Mouse (Mus musculus): ENCODE data around the gene Tedc2. TPM values are rescaled to one million over a fixed set of nuclear protein-coding genes. Genes with fewer than 3 reads are reported as not detected.

The Tedc2 gene
- polyA plus RNA-seq, 1 experiment from 2014 or later: 12.2 TPM

DNA sequence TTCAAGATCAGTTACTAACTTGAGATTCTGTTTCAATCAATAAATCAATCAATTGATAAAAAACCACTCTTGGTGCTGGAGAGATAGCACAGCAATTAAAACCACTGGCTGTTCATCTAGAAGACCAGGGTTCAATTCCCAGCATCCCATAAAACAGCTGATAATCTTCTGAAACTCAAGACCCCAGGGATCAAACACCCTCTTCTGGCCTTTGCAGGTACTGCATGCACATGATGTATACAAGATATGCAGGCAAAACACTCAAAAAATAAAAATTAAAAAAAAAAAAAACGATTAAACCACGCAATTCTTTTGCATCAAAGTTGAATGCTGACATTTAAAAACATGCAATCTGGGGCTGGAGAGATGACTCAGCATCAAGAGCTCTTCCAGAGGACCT lies 28.0 kb upstream of the Tedc2 start:
- peaks cover 8% of the 10 kb centered on the region for H3K9me3 ChIP-seq (ENCODE audit: low read length)
- H3K9ac ChIP-seq (replicated peaks; ENCODE audit: low read length): no peak overlapping the region
- peaks cover 47% of the 10 kb centered on the region for H3K36me3 ChIP-seq (ENCODE audit: insufficient read depth, low read length)
- H3K4me1 ChIP-seq (ENCODE audit: insufficient read depth, low read length): peaks cover 12% of the 10 kb centered on the region
- no peak overlapping the region for H3K27ac ChIP-seq (ENCODE audit: low read length)
- no peak overlapping the region for H3K4me2 ChIP-seq (replicated peaks; ENCODE audit: low read depth, low read length)
- ATAC-seq (ENCODE audit: low FRiP score, low TSS enrichment): no peak
- no peak overlapping the region for H3K4me3 ChIP-seq (ENCODE audit: low read length)
- WGBS: 96% methylated on average over 2 of the region's 2 CpGs
- H3K27me3 ChIP-seq (ENCODE audit: insufficient read depth, low read length): no peaks in the 10 kb centered on the region

DNA sequence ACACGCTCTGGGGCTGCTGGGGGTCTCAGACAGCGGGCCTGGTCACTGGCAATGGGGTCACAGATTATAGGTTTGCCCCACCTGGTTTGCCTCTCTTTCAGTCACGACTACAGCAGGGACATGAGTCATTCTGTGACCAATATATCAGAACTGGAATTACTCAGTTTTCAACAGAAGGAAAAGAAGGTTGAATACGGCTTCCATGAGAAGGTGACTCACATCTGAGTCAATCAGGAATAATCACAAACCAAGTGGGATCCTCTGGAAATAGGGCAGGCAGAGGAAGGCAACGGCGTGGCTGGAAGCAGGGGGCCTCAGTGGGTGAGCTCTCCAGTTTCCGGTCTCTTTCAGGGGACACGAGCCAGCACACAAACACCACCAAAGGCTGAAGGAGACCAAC lies 23.4 kb upstream of the Tedc2 start:
- no peak for ATAC-seq (ENCODE audit: low FRiP score, low TSS enrichment)
- H3K9me3 ChIP-seq (ENCODE audit: low read length): peaks cover 8% of the 10 kb centered on the region
- H3K4me2 ChIP-seq (replicated peaks; ENCODE audit: low read depth, low read length): no peak overlapping the region
- no peak overlapping the region for H3K9ac ChIP-seq (replicated peaks; ENCODE audit: low read length)
- no peaks in the 10 kb centered on the region for H3K27me3 ChIP-seq (ENCODE audit: insufficient read depth, low read length)
- WGBS: 98% methylated on average over 8 of the region's 8 CpGs
- peaks cover 90% of the 10 kb centered on the region for H3K36me3 ChIP-seq (ENCODE audit: insufficient read depth, low read length)
- H3K27ac ChIP-seq (ENCODE audit: low read length): no peak overlapping the region
- H3K4me3 ChIP-seq (ENCODE audit: low read length): no peak overlapping the region
- no peaks in the 10 kb centered on the region; the same call in 1 of the 2 replicates for H3K4me1 ChIP-seq (ENCODE audit: insufficient read depth, low read length)

DNA sequence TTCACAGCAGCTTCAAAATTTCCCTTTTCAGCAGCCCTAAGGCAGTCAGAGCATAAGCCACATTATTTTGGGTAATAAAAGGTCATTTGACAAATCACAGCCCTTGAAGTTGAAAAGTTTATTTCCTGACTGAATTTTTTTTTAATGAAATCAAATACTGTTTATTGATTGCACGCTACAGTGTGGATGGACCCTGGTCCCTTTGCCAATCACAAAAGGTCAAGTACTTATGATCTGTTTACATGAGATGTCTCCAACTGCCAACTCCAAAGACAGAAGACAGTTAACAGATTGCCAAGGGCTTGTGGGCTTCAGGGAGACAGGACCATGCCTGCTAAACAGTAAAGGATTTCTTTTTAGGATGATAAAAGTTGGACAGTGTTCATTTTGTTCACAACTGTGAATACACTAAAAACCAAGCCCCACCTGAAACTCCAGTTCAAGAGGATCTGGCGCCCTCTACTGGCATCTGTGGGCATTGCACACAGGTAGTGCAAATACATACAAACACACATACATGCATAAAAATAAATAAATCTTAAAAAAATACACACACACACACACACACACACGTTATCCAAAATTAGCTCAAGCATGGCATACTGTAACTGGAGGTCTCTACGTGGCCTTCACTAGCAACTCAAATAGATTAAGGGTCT lies 22.8 kb upstream of the Tedc2 start:
- Histone ChIP-seq H3K4me1 (ENCODE audit: insufficient read depth, low read length) (no peaks in the 10 kb centered on the region), H3K4me2 (replicated peaks; ENCODE audit: low read depth, low read length) (no peak overlapping the region), H3K9ac (replicated peaks; ENCODE audit: low read length) (no peak overlapping the region), H3K27me3 (ENCODE audit: insufficient read depth, low read length) (no peaks in the 10 kb centered on the region), H3K9me3 (ENCODE audit: low read length) (peaks cover 8% of the 10 kb centered on the region), H3K27ac (ENCODE audit: low read length) (no peak overlapping the region), H3K36me3 (ENCODE audit: insufficient read depth, low read length) (peaks cover 90% of the 10 kb centered on the region), H3K4me3 (ENCODE audit: low read length) (no peak overlapping the region)
- WGBS: 88% methylated on average over 4 of the region's 4 CpGs
- ATAC-seq (ENCODE audit: low FRiP score, low TSS enrichment): no peak

DNA sequence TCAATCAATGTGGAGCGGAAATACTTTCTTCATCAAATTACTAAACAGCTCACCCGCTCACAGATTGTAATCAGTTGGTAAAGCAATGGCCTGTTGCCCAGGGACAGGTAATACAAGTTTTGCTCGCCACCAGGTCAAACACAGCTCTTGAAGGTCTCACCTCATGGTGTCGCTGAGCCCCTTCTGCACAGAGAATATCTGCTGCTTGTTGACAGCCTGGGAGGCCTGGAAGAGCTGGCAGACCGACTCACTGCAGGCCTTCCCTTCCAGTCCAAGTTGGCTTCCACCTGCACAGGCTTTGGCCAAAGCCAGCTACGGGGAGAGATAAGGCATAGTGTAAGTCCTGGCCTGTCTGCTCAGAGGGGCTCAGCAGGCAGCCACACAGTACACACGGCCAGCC lies 16.3 kb upstream of the Tedc2 start:
- Histone ChIP-seq H3K4me2 (replicated peaks; ENCODE audit: low read depth, low read length) (no peak overlapping the region), H3K9me3 (ENCODE audit: low read length) (no peaks in the 10 kb centered on the region)
- WGBS: 94% methylated on average over 7 of the region's 7 CpGs

DNA sequence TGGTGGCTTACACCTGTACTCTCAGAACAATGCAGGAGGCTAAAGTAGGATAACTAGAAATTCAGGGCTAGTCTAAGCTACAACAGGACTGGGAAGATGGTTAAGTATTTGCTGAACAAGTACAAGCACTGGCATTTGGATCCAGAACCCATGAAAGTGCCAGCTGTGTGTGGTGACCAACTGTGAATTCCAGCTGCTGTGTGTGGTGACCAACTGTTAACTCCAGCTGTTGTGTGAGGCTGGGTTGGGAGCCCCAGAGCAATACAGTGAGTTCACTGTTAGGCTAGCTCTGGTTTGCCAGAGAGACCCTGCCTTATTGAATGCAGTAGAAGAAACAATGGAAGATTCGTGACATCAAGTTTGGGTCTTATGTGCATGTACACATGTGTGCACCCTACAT lies 15.8 kb upstream of the Tedc2 start:
- Histone ChIP-seq H3K36me3 (ENCODE audit: insufficient read depth, low read length) (peaks cover 94% of the 10 kb centered on the region), H3K4me2 (replicated peaks; ENCODE audit: low read depth, low read length) (no peak overlapping the region), H3K27ac (ENCODE audit: low read length) (no peak overlapping the region), H3K9me3 (ENCODE audit: low read length) (no peaks in the 10 kb centered on the region), H3K9ac (replicated peaks; ENCODE audit: low read length) (no peak overlapping the region), H3K4me3 (ENCODE audit: low read length) (no peak overlapping the region), H3K27me3 (ENCODE audit: insufficient read depth, low read length) (no peaks in the 10 kb centered on the region), H3K4me1 (ENCODE audit: insufficient read depth, low read length) (no peaks in the 10 kb centered on the region)
- ATAC-seq (ENCODE audit: low FRiP score, low TSS enrichment): no peak
- 100% methylated on average over 1 of the region's 1 CpGs for WGBS

More for the DNA sequence above, 16.3 kb upstream of the Tedc2 start:
- no peaks in the 10 kb centered on the region for H3K27me3 ChIP-seq (ENCODE audit: insufficient read depth, low read length)
- H3K27ac ChIP-seq (ENCODE audit: low read length): no peak overlapping the region
- no peak overlapping the region for H3K9ac ChIP-seq (replicated peaks; ENCODE audit: low read length)
- H3K4me3 ChIP-seq (ENCODE audit: low read length): no peak overlapping the region
- no peak for ATAC-seq (ENCODE audit: low FRiP score, low TSS enrichment)
- peaks cover 95% of the 10 kb centered on the region for H3K36me3 ChIP-seq (ENCODE audit: insufficient read depth, low read length)
- H3K4me1 ChIP-seq (ENCODE audit: insufficient read depth, low read length): no peaks in the 10 kb centered on the region

DNA sequence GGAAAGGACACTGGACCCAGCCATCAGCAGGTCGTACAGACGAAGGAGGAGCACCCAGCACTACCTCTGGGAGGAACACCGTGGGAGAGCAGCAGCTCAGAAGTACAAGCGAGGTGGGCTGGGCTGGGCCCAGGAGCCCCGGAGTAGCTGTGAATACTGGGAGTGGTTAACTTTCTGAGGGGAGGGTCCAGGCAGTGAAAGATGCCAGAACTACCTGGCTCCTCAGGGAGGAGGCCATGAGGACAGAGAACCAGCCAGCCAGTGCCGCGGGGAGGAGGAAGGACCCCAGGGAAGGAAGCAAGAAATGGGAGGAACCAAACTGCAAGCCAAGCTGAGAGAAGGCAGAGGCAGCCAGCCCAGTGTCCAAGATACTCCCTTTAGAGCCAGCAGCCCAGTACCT lies 7.3 kb upstream of the Tedc2 start:
- peaks cover 77% of the 10 kb centered on the region for H3K36me3 ChIP-seq (ENCODE audit: insufficient read depth, low read length)
- no peak overlapping the region for H3K4me2 ChIP-seq (replicated peaks; ENCODE audit: low read depth, low read length)
- no peak overlapping the region for H3K27ac ChIP-seq (ENCODE audit: low read length)
- no peaks in the 10 kb centered on the region for H3K27me3 ChIP-seq (ENCODE audit: insufficient read depth, low read length)
- H3K4me3 ChIP-seq (ENCODE audit: low read length): no peak overlapping the region
- H3K9ac ChIP-seq (replicated peaks; ENCODE audit: low read length): no peak overlapping the region
- ATAC-seq (ENCODE audit: low FRiP score, low TSS enrichment): no peak
- WGBS: 86% methylated on average over 7 of the region's 7 CpGs
- no peaks in the 10 kb centered on the region for H3K4me1 ChIP-seq (ENCODE audit: insufficient read depth, low read length)
- no peaks in the 10 kb centered on the region for H3K9me3 ChIP-seq (ENCODE audit: low read length)

DNA sequence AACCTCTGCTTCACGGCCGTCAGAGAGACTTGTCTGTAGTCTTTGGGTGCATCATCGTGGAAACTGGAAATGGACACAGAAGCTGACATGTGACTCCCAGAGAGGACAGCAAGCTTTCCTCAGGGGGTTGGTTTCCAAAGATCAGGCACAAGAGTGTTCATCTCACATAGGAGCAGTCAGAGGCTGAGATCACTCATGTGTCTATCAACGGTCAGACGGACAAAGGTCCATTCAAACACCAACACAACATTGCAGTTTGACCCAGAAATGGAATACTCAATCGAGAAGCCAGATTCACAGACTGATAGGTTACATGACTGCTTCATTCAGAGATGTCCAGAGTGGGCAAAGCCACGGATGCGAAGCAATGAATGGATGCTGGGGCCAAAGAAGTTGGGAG lies 6.1 kb upstream of the Tedc2 start:
- Histone ChIP-seq H3K4me3 (ENCODE audit: low read length) (no peak overlapping the region), H3K36me3 (ENCODE audit: insufficient read depth, low read length) (peaks cover 66% of the 10 kb centered on the region), H3K9ac (replicated peaks; ENCODE audit: low read length) (no peak overlapping the region), H3K4me2 (replicated peaks; ENCODE audit: low read depth, low read length) (no peak overlapping the region), H3K9me3 (ENCODE audit: low read length) (no peaks in the 10 kb centered on the region), H3K27ac (ENCODE audit: low read length) (no peak overlapping the region), H3K27me3 (ENCODE audit: insufficient read depth, low read length) (no peaks in the 10 kb centered on the region), H3K4me1 (ENCODE audit: insufficient read depth, low read length) (no peaks in the 10 kb centered on the region)
- 90% methylated on average over 8 of the region's 8 CpGs for WGBS
- ATAC-seq (ENCODE audit: low FRiP score, low TSS enrichment): no peak

DNA sequence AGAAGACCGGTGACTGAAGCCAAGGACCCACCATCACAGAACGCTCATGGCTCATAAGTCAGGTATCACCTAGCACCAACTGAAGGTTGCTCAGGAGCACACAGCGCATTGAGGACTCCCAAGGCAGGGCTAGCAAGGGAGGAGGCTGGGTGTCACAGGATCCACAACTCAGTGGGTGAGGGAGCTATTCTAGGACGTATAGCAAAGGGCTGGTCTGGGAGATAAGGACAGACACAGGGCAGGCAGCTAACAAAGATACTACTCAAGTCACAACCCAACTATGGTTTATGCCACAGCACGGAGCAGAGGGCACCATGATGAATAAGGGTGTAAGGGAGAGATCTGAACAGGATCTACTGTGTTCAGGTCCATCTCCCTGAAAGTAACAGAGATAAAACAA lies 5.2 kb upstream of the Tedc2 start:
- WGBS: 94% methylated on average over 5 of the region's 5 CpGs
- H3K9ac ChIP-seq (replicated peaks; ENCODE audit: low read length): no peak overlapping the region
- H3K36me3 ChIP-seq (ENCODE audit: insufficient read depth, low read length): peaks cover 58% of the 10 kb centered on the region
- no peak overlapping the region for H3K27ac ChIP-seq (ENCODE audit: low read length)
- no peaks in the 10 kb centered on the region for H3K4me1 ChIP-seq (ENCODE audit: insufficient read depth, low read length)
- no peak for ATAC-seq (ENCODE audit: low FRiP score, low TSS enrichment)
- no peaks in the 10 kb centered on the region for H3K9me3 ChIP-seq (ENCODE audit: low read length)
- H3K4me2 ChIP-seq (replicated peaks; ENCODE audit: low read depth, low read length): no peak overlapping the region
- H3K4me3 ChIP-seq (ENCODE audit: low read length): no peak overlapping the region
- no peaks in the 10 kb centered on the region for H3K27me3 ChIP-seq (ENCODE audit: insufficient read depth, low read length)

DNA sequence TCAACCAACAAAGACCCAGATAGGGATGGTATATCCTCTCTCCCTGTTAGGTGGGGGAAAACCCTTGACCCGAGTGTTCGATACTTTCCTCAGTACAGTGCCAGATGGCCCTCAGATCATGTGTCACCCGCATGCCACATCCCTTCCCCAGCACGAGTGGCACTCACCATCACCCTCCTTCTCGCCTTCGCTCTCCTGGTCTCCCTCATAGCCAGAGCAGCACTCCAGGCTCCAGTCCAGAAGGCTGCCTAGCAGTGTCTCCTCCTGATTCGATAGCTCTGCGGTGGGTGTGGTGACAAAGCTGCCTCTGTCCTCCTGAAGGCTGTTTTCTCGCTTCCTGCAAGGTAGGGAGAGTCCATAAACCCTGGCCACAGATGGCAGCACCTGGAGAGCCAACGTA lies 4.1 kb upstream of the Tedc2 start:
- Histone ChIP-seq H3K36me3 (ENCODE audit: insufficient read depth, low read length) (peaks cover 50% of the 10 kb centered on the region), H3K4me3 (ENCODE audit: low read length) (no peak overlapping the region), H3K4me2 (replicated peaks; ENCODE audit: low read depth, low read length) (no peak overlapping the region), H3K9ac (replicated peaks; ENCODE audit: low read length) (no peak overlapping the region), H3K27ac (ENCODE audit: low read length) (no peak overlapping the region), H3K9me3 (ENCODE audit: low read length) (no peaks in the 10 kb centered on the region), H3K27me3 (ENCODE audit: insufficient read depth, low read length) (no peaks in the 10 kb centered on the region), H3K4me1 (ENCODE audit: insufficient read depth, low read length) (peaks cover 5% of the 10 kb centered on the region)
- WGBS: 84% methylated on average over 10 of the region's 10 CpGs
- no peak for ATAC-seq (ENCODE audit: low FRiP score, low TSS enrichment)

DNA sequence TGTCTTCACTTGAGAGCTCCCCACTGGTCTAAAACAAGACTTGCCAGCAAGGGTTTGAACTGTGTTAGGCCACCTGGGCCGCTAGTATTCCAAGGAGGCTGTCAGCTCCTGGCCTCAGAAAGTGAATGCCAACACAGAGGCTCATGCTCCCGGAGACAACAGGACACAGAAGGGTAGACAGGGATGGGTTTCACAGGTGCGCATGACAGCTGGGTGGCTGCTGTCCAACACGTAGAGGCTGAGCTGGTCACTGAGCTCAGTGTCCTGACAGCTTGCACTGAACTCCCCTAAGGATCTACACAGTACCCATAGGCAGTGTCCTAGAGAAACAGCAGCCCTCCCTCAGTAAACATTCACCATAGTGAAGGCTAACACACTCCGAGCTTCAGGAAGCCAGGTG lies 2.9 kb upstream of the Tedc2 start:
- Histone ChIP-seq H3K9ac (replicated peaks; ENCODE audit: low read length) (no peak overlapping the region), H3K4me2 (replicated peaks; ENCODE audit: low read depth, low read length) (no peak overlapping the region), H3K4me3 (ENCODE audit: low read length) (no peak overlapping the region), H3K4me1 (ENCODE audit: insufficient read depth, low read length) (peaks cover 8% of the 10 kb centered on the region), H3K27ac (ENCODE audit: low read length) (no peak overlapping the region), H3K27me3 (ENCODE audit: insufficient read depth, low read length) (no peaks in the 10 kb centered on the region), H3K36me3 (ENCODE audit: insufficient read depth, low read length) (peaks cover 42% of the 10 kb centered on the region), H3K9me3 (ENCODE audit: low read length) (no peaks in the 10 kb centered on the region)
- WGBS: 89% methylated on average over 5 of the region's 5 CpGs
- ATAC-seq (ENCODE audit: low FRiP score, low TSS enrichment): no peak

Data from kidney, embryonic 16.5 days (tissue).